Mouse (Mus musculus) neural tube, embryonic 13.5 days (tissue): ENCODE measurements around the gene Bcl11a. TPM values are rescaled to one million over a fixed set of nuclear protein-coding genes. Genes with fewer than 3 reads are reported as not detected.
A peak's percentile ranks its signal among the peaks of the same experiment; 100 is the strongest.

Experiments
- ATAC-seq: fragments of 200-750 bp; cut with Nextera tagmentation; 2 replicates; pipeline ENCODE4 v1.8.0; 2017; ENCODE audit warnings: low read depth, mild to moderate bottlenecking, moderate TSS enrichment, moderate library complexity
- H3K27ac ChIP-seq: fragments of 300-500 bp; sonication (generic); replicated peaks from 2 replicates; pipeline ENCODE4 v1.5.1; 2015; ENCODE audit warnings: moderate library complexity, mild to moderate bottlenecking, inconsistent platforms
- H3K27me3 ChIP-seq: fragments of 300-500 bp; sonication (generic); 2 replicates; pipeline ENCODE4 v1.6.1; 2015; ENCODE audit warnings: mild to moderate bottlenecking, inconsistent platforms
- H3K36me3 ChIP-seq: fragments of 300-500 bp; sonication (generic); 2 replicates; pipeline ENCODE4 v1.6.1; 2015; ENCODE audit warnings: mild to moderate bottlenecking, inconsistent platforms
- H3K4me1 ChIP-seq: fragments of 300-500 bp; sonication (generic); replicated peaks from 2 replicates; pipeline ENCODE4 v1.6.1; 2015; ENCODE audit warnings: inconsistent platforms
- H3K4me2 ChIP-seq: fragments of 300-500 bp; sonication (generic); 2 replicates; pipeline ENCODE4 v1.6.1; 2015; ENCODE audit warnings: inconsistent platforms, mild to moderate bottlenecking, moderate library complexity
- H3K4me3 ChIP-seq: fragments of 300-500 bp; sonication (generic); 2 replicates; pipeline ENCODE4 v1.5.1; 2015; ENCODE audit warnings: mild to moderate bottlenecking, inconsistent platforms
- H3K9ac ChIP-seq: fragments of 300-500 bp; sonication (generic); 2 replicates; pipeline ENCODE4 v1.6.1; 2015; ENCODE audit warnings: moderate library complexity, mild to moderate bottlenecking, inconsistent platforms
- H3K9me3 ChIP-seq: fragments of 300-500 bp; sonication (generic); 2 replicates; pipeline ENCODE4 v1.6.1; 2016; ENCODE audit warnings: inconsistent platforms
- whole genome bisulfite sequencing: fragments of 180-500 bp; shearing (Covaris S2); methylation state at CpG from one replicate; pipeline ENCODE4 v1.1.7; 2015; 5-methylcytosine and 5-hydroxymethylcytosine counted together
- polyA plus RNA-seq: library from polyadenylated mRNA; unstranded; fragments of >200 nt; fragmentation: Nextera tagmentation; extraction: Ambion mirVana; gene quantifications from 2 replicates; pipeline ENCODE4 v1.2.1, GENCODE M21; 2015

Bcl11a gene
- polyA plus RNA-seq, 1 experiment from 2014 or later: 125 TPM

- 73% methylated on average over 6 of the region's 6 CpGs for WGBS
- H3K4me3 ChIP-seq: no peak overlapping the region
- H3K9me3 ChIP-seq: no peaks in the 10 kb centered on the region
- H3K4me1 ChIP-seq: peaks cover 78% of the 10 kb centered on the region
- H3K27ac ChIP-seq: no peak overlapping the region
- peak overlapping the region; percentile 7; the same call in 1 of the 2 replicates for H3K4me2 ChIP-seq
- H3K27me3 ChIP-seq: no peaks in the 10 kb centered on the region
- no peak overlapping the region for H3K9ac ChIP-seq
- ATAC-seq: no peak
- H3K36me3 ChIP-seq: 0 out of 2 replicates have a peak, but pooled peaks cover 3% of the 10 kb centered on the region
Measured at GRCm38 (mm10) chr11:24103128-24103742, 25.4 kb downstream of the Bcl11a start.

- peaks cover 79% of the 10 kb centered on the region for H3K4me1 ChIP-seq
- ATAC-seq: no peak
- H3K9ac ChIP-seq: no peak overlapping the region
- H3K27ac ChIP-seq: no peak overlapping the region
- H3K9me3 ChIP-seq: no peaks in the 10 kb centered on the region
- H3K4me3 ChIP-seq: no peak overlapping the region
- H3K27me3 ChIP-seq: no peaks in the 10 kb centered on the region
- H3K4me2 ChIP-seq: no peak overlapping the region
- WGBS: 74% methylated on average over 5 of the region's 5 CpGs
- no peaks in the 10 kb centered on the region for H3K36me3 ChIP-seq
Measured at GRCm38 (mm10) chr11:24107414-24107813, 29.6 kb downstream of the Bcl11a start.

- 78% methylated on average over 3 of the region's 3 CpGs for WGBS
- Histone ChIP-seq H3K27ac (no peak overlapping the region), H3K9me3 (no peaks in the 10 kb centered on the region), H3K9ac (no peak overlapping the region), H3K36me3 (no peaks in the 10 kb centered on the region), H3K27me3 (no peaks in the 10 kb centered on the region), H3K4me2 (no peak overlapping the region), H3K4me3 (no peak overlapping the region), H3K4me1 (peaks cover 79% of the 10 kb centered on the region)
- no peak for ATAC-seq
Measured at GRCm38 (mm10) chr11:24108974-24109373, 31.1 kb downstream of the Bcl11a start.

GRCm38 (mm10) chr11:24109388-24109787, 31.5 kb downstream of the Bcl11a start:
- Histone ChIP-seq H3K27me3 (no peaks in the 10 kb centered on the region), H3K4me2 (no peak overlapping the region), H3K9me3 (no peaks in the 10 kb centered on the region), H3K36me3 (no peaks in the 10 kb centered on the region), H3K9ac (no peak overlapping the region), H3K4me3 (no peak overlapping the region), H3K27ac (no peak overlapping the region; the same call in 1 of the 2 replicates), H3K4me1 (peaks cover 79% of the 10 kb centered on the region)
- no peak for ATAC-seq
- WGBS: 94% methylated on average over 3 of the region's 3 CpGs

GRCm38 (mm10) chr11:24110113-24110512, 32.3 kb downstream of the Bcl11a start:
- Histone ChIP-seq H3K4me2 (no peak overlapping the region), H3K36me3 (no peaks in the 10 kb centered on the region), H3K9me3 (no peaks in the 10 kb centered on the region), H3K27me3 (no peaks in the 10 kb centered on the region), H3K4me3 (no peak overlapping the region), H3K4me1 (peaks cover 82% of the 10 kb centered on the region), H3K9ac (no peak overlapping the region), H3K27ac (no peak overlapping the region; the same call in 1 of the 2 replicates)
- WGBS: 66% methylated on average over 2 of the region's 2 CpGs
- no peak for ATAC-seq

GRCm38 (mm10) chr11:24111720-24112119, 33.9 kb downstream of the Bcl11a start:
- no peak overlapping the region for H3K4me2 ChIP-seq
- H3K4me3 ChIP-seq: no peak overlapping the region
- WGBS: 51% methylated on average over 6 of the region's 6 CpGs
- H3K27me3 ChIP-seq: no peaks in the 10 kb centered on the region
- H3K4me1 ChIP-seq: peaks cover 91% of the 10 kb centered on the region
- H3K9me3 ChIP-seq: no peaks in the 10 kb centered on the region
- no peak overlapping the region for H3K27ac ChIP-seq
- 0 out of 2 replicates have a peak, but pooled peaks cover 1% of the 10 kb centered on the region for H3K36me3 ChIP-seq
- no peak for ATAC-seq
- H3K9ac ChIP-seq: no peak overlapping the region

GRCm38 (mm10) chr11:24115017-24115752, 37.3 kb downstream of the Bcl11a start:
- H3K9me3 ChIP-seq: no peaks in the 10 kb centered on the region
- no peak overlapping the region for H3K4me3 ChIP-seq
- peaks cover 95% of the 10 kb centered on the region for H3K4me1 ChIP-seq
- no peaks in the 10 kb centered on the region for H3K27me3 ChIP-seq
- H3K36me3 ChIP-seq: peaks cover 12% of the 10 kb centered on the region
- no peak overlapping the region; the same call in 1 of the 2 replicates for H3K27ac ChIP-seq
- no peak for ATAC-seq
- WGBS: 71% methylated on average over 12 of the region's 12 CpGs
- H3K9ac ChIP-seq: no peak overlapping the region
- no peak overlapping the region for H3K4me2 ChIP-seq

GRCm38 (mm10) chr11:24116041-24116440, 38.2 kb downstream of the Bcl11a start:
- WGBS: 89% methylated on average over 2 of the region's 2 CpGs
- no peaks in the 10 kb centered on the region for H3K9me3 ChIP-seq
- no peak overlapping the region for H3K4me2 ChIP-seq
- no peak overlapping the region for H3K27ac ChIP-seq
- peaks cover 95% of the 10 kb centered on the region for H3K4me1 ChIP-seq
- no peak overlapping the region for H3K4me3 ChIP-seq
- no peak for ATAC-seq
- no peaks in the 10 kb centered on the region for H3K27me3 ChIP-seq
- no peak overlapping the region for H3K9ac ChIP-seq
- peaks cover 17% of the 10 kb centered on the region for H3K36me3 ChIP-seq

GRCm38 (mm10) chr11:24116582-24117318, 38.9 kb downstream of the Bcl11a start:
- H3K4me3 ChIP-seq: no peak overlapping the region
- no peak overlapping the region for H3K27ac ChIP-seq
- H3K4me1 ChIP-seq: peaks cover 95% of the 10 kb centered on the region
- no peaks in the 10 kb centered on the region for H3K9me3 ChIP-seq
- no peaks in the 10 kb centered on the region for H3K27me3 ChIP-seq
- 90% methylated on average over 7 of the region's 7 CpGs for WGBS
- H3K4me2 ChIP-seq: no peak overlapping the region
- ATAC-seq: no peak
- peaks cover 17% of the 10 kb centered on the region for H3K36me3 ChIP-seq
- H3K9ac ChIP-seq: no peak overlapping the region

- no peaks in the 10 kb centered on the region for H3K9me3 ChIP-seq
- H3K36me3 ChIP-seq: peaks cover 17% of the 10 kb centered on the region
- H3K4me1 ChIP-seq: peaks cover 90% of the 10 kb centered on the region
- H3K27me3 ChIP-seq: no peaks in the 10 kb centered on the region
- 82% methylated on average over 9 of the region's 9 CpGs for WGBS
- H3K27ac ChIP-seq: no peak overlapping the region
- no peak overlapping the region for H3K4me3 ChIP-seq
- H3K9ac ChIP-seq: no peak overlapping the region
- H3K4me2 ChIP-seq: no peak overlapping the region
- no peak for ATAC-seq
Measured at GRCm38 (mm10) chr11:24121136-24121535, 43.3 kb downstream of the Bcl11a start.

GRCm38 (mm10) chr11:24122899-24123298, 45.0 kb downstream of the Bcl11a start:
- ATAC-seq: no peak
- no peak overlapping the region for H3K9ac ChIP-seq
- H3K36me3 ChIP-seq: peaks cover 5% of the 10 kb centered on the region; the same call in 1 of the 2 replicates
- no peak overlapping the region for H3K4me2 ChIP-seq
- no peak overlapping the region for H3K4me3 ChIP-seq
- WGBS: 81% methylated on average over 7 of the region's 7 CpGs
- no peaks in the 10 kb centered on the region for H3K9me3 ChIP-seq
- H3K4me1 ChIP-seq: peaks cover 89% of the 10 kb centered on the region
- no peak overlapping the region for H3K27ac ChIP-seq
- no peaks in the 10 kb centered on the region for H3K27me3 ChIP-seq

- no peak for ATAC-seq
- Histone ChIP-seq H3K4me2 (no peak overlapping the region), H3K4me1 (peaks cover 86% of the 10 kb centered on the region), H3K9ac (no peak overlapping the region), H3K4me3 (no peak overlapping the region), H3K27me3 (no peaks in the 10 kb centered on the region), H3K9me3 (no peaks in the 10 kb centered on the region), H3K27ac (no peak overlapping the region), H3K36me3 (peaks cover 5% of the 10 kb centered on the region; the same call in 1 of the 2 replicates)
- 90% methylated on average over 2 of the region's 2 CpGs for WGBS
Measured at GRCm38 (mm10) chr11:24123991-24124390, 46.1 kb downstream of the Bcl11a start.
